Mouse (Mus musculus): Measurements from ENCODE around the gene Fam114a2. TPM values are rescaled to one million over a fixed set of nuclear protein-coding genes. Genes with fewer than 3 reads are reported as not detected.

Gene Fam114a2
- polyA plus RNA-seq (2012; rRNA removed) = 27.8 and 30.4 TPM in 2 replicates

DNA sequence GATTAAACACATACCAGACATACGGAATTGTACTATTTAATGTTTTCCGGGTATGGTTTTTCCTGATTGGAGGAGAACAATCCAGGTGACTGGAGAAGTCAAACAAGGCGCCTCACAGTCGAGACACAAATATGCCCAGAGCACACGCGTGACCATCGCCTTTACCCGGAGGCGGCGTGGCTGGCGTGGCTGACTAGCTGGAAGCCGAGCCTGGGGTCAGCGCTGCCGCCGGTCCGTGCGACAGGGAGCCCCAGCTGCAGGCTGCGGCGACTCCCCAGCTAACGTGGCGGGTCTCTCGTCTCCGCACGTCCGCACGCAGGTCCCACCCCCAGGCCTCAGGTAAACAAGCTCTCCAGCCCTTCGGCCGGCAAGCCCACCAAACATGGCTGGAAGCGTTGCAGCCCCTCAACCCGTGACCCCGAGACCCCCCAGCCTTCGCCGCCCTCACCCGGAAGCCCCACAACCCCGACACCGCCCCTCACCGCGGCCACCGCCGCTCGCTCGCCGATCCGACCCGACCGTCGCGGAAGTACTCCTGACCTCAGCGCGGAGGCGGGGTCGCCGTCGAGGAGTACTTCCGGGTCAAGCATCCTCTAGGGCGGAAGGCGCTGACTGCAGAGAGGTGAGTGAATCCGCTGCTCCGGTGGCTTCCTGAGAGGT lies at the start of gene Fam114a2, which contains the start of gene Mfap3:
Fam114a2 (minus strand) TSS at position 527 of the 660 bp plus-strand sequence.
Mfap3 (plus strand) TSS at position 574 of the 660 bp plus-strand sequence.

Other genes with a start within 250 kb of the Fam114a2 start
- 10.0 and 13.5 TPM in 2 replicates for gene Mfap3, start within 50 bp of the Fam114a2 start, polyA plus RNA-seq (2012; rRNA removed)
- gene Galnt10, start 126.8 kb upstream of the Fam114a2 start, polyA plus RNA-seq (2012; rRNA removed) = 22.2 and 28.1 TPM in 2 replicates

All from ovary, adult 2 months (tissue).